Mouse (Mus musculus) frontal cortex, postnatal 14 days (tissue): ENCODE measurements around the gene Gm2000.
"Not testable (repeated sequence)": the region's sequence is repeated elsewhere in the genome, so short reads cannot be mapped to it uniquely, and the experiment has no call there.

ENCODE experiments used
- DNase-seq, 2 experiments: peaks; one replicate each; pipeline ENCODE4 v3.0.0; 2022; ENCODE audit warnings: low spot score in 2 of 2

The Gm2000 gene

GRCm38 (mm10) chr1:156365740-156366139 is at the start of gene Gm2000:
Gene Gm2000, plus strand, starts transcription at chr1:156366040.
- no peak for DNase-seq

- DNase-seq, result no peak
Observed at GRCm38 (mm10) chr1:156323126-156323525, 42.7 kb upstream of the Gm2000 start.

- DNase-seq, result no peak
Observed at GRCm38 (mm10) chr1:156340847-156341246, 25.0 kb upstream of the Gm2000 start.

GRCm38 (mm10) chr1:156344433-156344832 is 21.4 kb upstream of the Gm2000 start:
- DNase-seq, result no peak

GRCm38 (mm10) chr1:156345633-156346032 is 20.2 kb upstream of the Gm2000 start:
- no peak for DNase-seq

- DNase-seq, result no peak
Observed at GRCm38 (mm10) chr1:156349031-156349430, 16.8 kb upstream of the Gm2000 start.

- DNase-seq, result no peak
Observed at GRCm38 (mm10) chr1:156350441-156350840, 15.4 kb upstream of the Gm2000 start.

- no peak for DNase-seq
Observed at GRCm38 (mm10) chr1:156352466-156352865, 13.4 kb upstream of the Gm2000 start.

GRCm38 (mm10) chr1:156381217-156381616 is 15.4 kb downstream of the Gm2000 start:
- DNase-seq, result no peak

GRCm38 (mm10) chr1:156386232-156386631 is 20.4 kb downstream of the Gm2000 start:
- DNase-seq, result no peak

GRCm38 (mm10) chr1:156386880-156387279 is 21.0 kb downstream of the Gm2000 start:
- DNase-seq, result no peak

- no peak for DNase-seq
Observed at GRCm38 (mm10) chr1:156393148-156393547, 27.3 kb downstream of the Gm2000 start.

GRCm38 (mm10) chr1:156400159-156400558 is 34.3 kb downstream of the Gm2000 start:
- not testable (repeated sequence) for DNase-seq

GRCm38 (mm10) chr1:156402491-156402890 is 36.7 kb downstream of the Gm2000 start:
- no peak for DNase-seq

GRCm38 (mm10) chr1:156403251-156403650 is 37.4 kb downstream of the Gm2000 start:
- DNase-seq, result no peak

- no peak for DNase-seq
Observed at GRCm38 (mm10) chr1:156408004-156408403, 42.2 kb downstream of the Gm2000 start.

GRCm38 (mm10) chr1:156408521-156408920 is 42.7 kb downstream of the Gm2000 start:
- DNase-seq, result no peak
